Mouse (Mus musculus) cerebellum, postnatal 10 days (tissue): ENCODE results near the gene 2300003K06Rik.
"Not testable (repeated sequence)": the region's sequence is repeated elsewhere in the genome, so short reads cannot be mapped to it uniquely, and the experiment has no call there.

Source experiments
- DNase-seq, 2 experiments: peaks; one replicate each; pipeline ENCODE4 v3.0.0; 2021; ENCODE audit warnings: mixed read lengths in 2 of 2

2300003K06Rik gene

GRCm38 (mm10) chr11:99837966-99838365 lies at the start of gene 2300003K06Rik:
Gene 2300003K06Rik (minus strand): TSS chr11:99838066.
- no peak for DNase-seq

GRCm38 (mm10) chr11:99878887-99879286 lies 41.0 kb upstream of the 2300003K06Rik start, which contains the start of gene Gm11567:
Gene Gm11567 (plus strand): TSS chr11:99879187.
- DNase-seq: not testable (repeated sequence)

GRCm38 (mm10) chr11:99873089-99873488 lies 35.2 kb upstream of the 2300003K06Rik start, which contains the start of gene Krtap9-1:
Gene Krtap9-1 (plus strand): TSS chr11:99873389.
- DNase-seq: not testable (repeated sequence)

GRCm38 (mm10) chr11:99864176-99864575 lies 26.3 kb upstream of the 2300003K06Rik start, which contains the start of gene Gm11559:
Gene Gm11559 (plus strand): TSS chr11:99864476.
- DNase-seq: not testable (repeated sequence)

GRCm38 (mm10) chr11:99858761-99859160 lies 20.9 kb upstream of the 2300003K06Rik start:
- DNase-seq: no peak

GRCm38 (mm10) chr11:99857617-99858016 lies 19.8 kb upstream of the 2300003K06Rik start, which contains the start of gene Gm11568:
Gene Gm11568 (plus strand): TSS chr11:99857917.
- DNase-seq: no peak

- DNase-seq: peak; percentile 14 to 31
Observed at GRCm38 (mm10) chr11:99854121-99854520, 16.3 kb upstream of the 2300003K06Rik start.

- DNase-seq: no peak
Observed at GRCm38 (mm10) chr11:99851508-99851907, 13.6 kb upstream of the 2300003K06Rik start, which contains the start of gene Krtap4-16. Gene Krtap4-16 (minus strand): TSS chr11:99851608.

GRCm38 (mm10) chr11:99846746-99847145 lies 8.9 kb upstream of the 2300003K06Rik start:
- peak; percentile 8 to 11 for DNase-seq

- DNase-seq: peak in 1 of 2 experiments; percentile 3
Observed at GRCm38 (mm10) chr11:99842185-99842584, 4.3 kb upstream of the 2300003K06Rik start.

GRCm38 (mm10) chr11:99815566-99815965 lies 22.3 kb downstream of the 2300003K06Rik start, which contains the start of gene Gm11564:
Gene Gm11564 (minus strand): TSS chr11:99815666.
- DNase-seq: not testable (repeated sequence)

GRCm38 (mm10) chr11:99809792-99810191 lies 28.1 kb downstream of the 2300003K06Rik start, which contains the start of gene Krtap4-13:
Gene Krtap4-13 (minus strand): TSS chr11:99809892.
- not testable (repeated sequence) for DNase-seq

GRCm38 (mm10) chr11:99804346-99804745 lies 33.5 kb downstream of the 2300003K06Rik start, which contains the start of gene Gm11554:
Gene Gm11554 (minus strand): TSS chr11:99804446.
- not testable (repeated sequence) for DNase-seq

GRCm38 (mm10) chr11:99798832-99799231 lies 39.0 kb downstream of the 2300003K06Rik start, which contains the start of gene Gm11569:
Gene Gm11569 (minus strand): TSS chr11:99798932.
- not testable (repeated sequence) for DNase-seq

- no peak for DNase-seq
Observed at GRCm38 (mm10) chr11:99793367-99793766, 44.5 kb downstream of the 2300003K06Rik start, which contains the start of gene Gm11596. Gene Gm11596 (minus strand): TSS chr11:99793467.
